Mouse (Mus musculus) thymus, adult 2 months (tissue): Measurements from ENCODE around the gene Gm10840. TPM values are rescaled to one million over a fixed set of nuclear protein-coding genes. Genes with fewer than 3 reads are reported as not detected.

Source experiments
- DNase-seq: peaks from one replicate; pipeline ENCODE4 v3.0.0; 2021
- H3K27ac ChIP-seq: fragments of 200-500 bp; 2 replicates; pipeline ENCODE4 v1.5.1; 2012; ENCODE audit warnings: low read length, control low read depth; ENCODE audit not compliant: control insufficient read depth, insufficient read depth
- H3K27me3 ChIP-seq: fragments of 200-500 bp; 2 replicates; pipeline ENCODE4 v1.6.1; 2012; ENCODE audit warnings: mild to moderate bottlenecking, low read length, moderate library complexity, mixed read lengths; ENCODE audit not compliant: control insufficient read depth, insufficient read depth
- H3K36me3 ChIP-seq: fragments of 200-500 bp; 2 replicates; pipeline ENCODE4 v1.6.1; 2012; ENCODE audit warnings: mild to moderate bottlenecking, low read length, moderate library complexity; ENCODE audit not compliant: control insufficient read depth, insufficient read depth
- H3K4me1 ChIP-seq: fragments of 200-500 bp; replicated peaks from 2 replicates; pipeline ENCODE4 v1.6.1; 2012; ENCODE audit warnings: low read length; ENCODE audit not compliant: control insufficient read depth, insufficient read depth
- H3K4me3 ChIP-seq: fragments of 200-500 bp; 2 replicates; pipeline ENCODE4 v1.5.1; 2012; ENCODE audit warnings: mild to moderate bottlenecking, low read length, control low read depth, moderate library complexity; ENCODE audit not compliant: control insufficient read depth, insufficient read depth
- CTCF ChIP-seq: fragments of 200-500 bp; IDR thresholded peaks from 2 replicates; pipeline ENCODE4 v1.5.1; 2012; ENCODE audit warnings: mild to moderate bottlenecking, control low read depth, low read length, moderate library complexity, borderline replicate concordance; ENCODE audit not compliant: control insufficient read depth, poor library complexity, insufficient read depth; ENCODE audit errors: extremely low read depth
- POLR2A ChIP-seq: fragments of 200-500 bp; IDR thresholded peaks from 2 replicates; pipeline ENCODE4 v1.6.1; 2012; ENCODE audit warnings: mild to moderate bottlenecking, low read length, control low read depth, moderate library complexity; ENCODE audit not compliant: control insufficient read depth, poor library complexity, insufficient read depth; ENCODE audit errors: extremely low read depth
- WGBS: fragments of 180-500 bp; shearing (Covaris S2); methylation state at CpG from one replicate; pipeline ENCODE4 v1.1.7; 2018; 5-methylcytosine and 5-hydroxymethylcytosine counted together
- polyA plus RNA-seq: library from polyadenylated mRNA; depleted of rRNA; stranded (reverse); fragments of >200 nt; gene quantifications from 2 replicates; pipeline ENCODE4 v1.2.3, GENCODE M21; 2012

The Gm10840 gene
- polyA plus RNA-seq, 1 experiment, result not detected

DNA sequence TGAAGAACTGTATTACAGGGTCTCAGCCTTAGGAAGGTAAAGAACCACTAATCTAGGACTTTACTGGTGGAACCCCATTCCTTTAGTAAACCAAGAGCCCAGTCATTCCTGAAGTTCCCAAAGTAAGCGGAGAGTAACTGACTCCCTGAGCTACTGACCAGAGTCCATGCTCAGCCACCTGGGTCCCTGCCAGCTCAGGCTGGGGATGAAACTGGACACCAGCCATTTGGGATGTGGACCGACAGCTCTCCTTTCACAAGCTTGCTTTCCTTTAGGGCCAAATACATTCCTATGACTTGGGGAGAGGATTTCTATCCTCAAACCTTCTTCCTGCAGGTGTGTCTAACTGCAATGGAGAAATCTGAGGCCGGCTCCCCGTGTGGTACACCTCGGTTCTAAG, 13.7 kb downstream of the Gm10840 start:
- no peaks in the 10 kb centered on the region for H3K27me3 ChIP-seq
- 93% methylated on average over 5 of the region's 5 CpGs for WGBS
- H3K36me3 ChIP-seq, result no peaks in the 10 kb centered on the region
- peaks cover 3% of the 10 kb centered on the region for H3K4me1 ChIP-seq
- no peak overlapping the region for H3K4me3 ChIP-seq
- no peak for TF ChIP-seq POLR2A
- no peak for TF ChIP-seq CTCF
- no peak for DNase-seq
- no peak overlapping the region for H3K27ac ChIP-seq

DNA sequence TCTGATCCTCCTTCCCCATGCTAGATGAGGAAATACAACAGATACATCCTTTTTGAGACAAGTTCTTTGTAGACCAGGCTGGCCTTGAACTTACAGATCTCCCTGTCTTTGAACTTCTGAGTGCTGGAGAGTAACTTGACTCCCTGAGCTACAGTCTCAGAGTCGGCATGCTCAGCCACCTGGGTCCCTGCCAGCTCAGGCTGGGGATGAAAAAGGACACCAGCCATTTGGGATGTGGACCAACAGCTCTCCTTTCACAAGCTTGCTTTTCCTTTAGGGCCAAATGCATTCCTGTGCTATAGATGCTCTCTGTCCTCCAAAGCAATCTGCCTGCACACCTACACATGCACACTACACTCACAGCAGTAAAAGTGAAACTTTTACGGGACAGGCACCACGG, 14.4 kb downstream of the Gm10840 start:
- Histone ChIP-seq H3K27ac (no peak overlapping the region), H3K4me3 (no peak overlapping the region), H3K4me1 (peaks cover 3% of the 10 kb centered on the region), H3K27me3 (no peaks in the 10 kb centered on the region), H3K36me3 (no peaks in the 10 kb centered on the region)
- TF ChIP-seq CTCF (no peak), POLR2A (no peak)
- WGBS, result 85% methylated on average over 3 of the region's 3 CpGs
- no peak for DNase-seq

- Histone ChIP-seq H3K27me3 (no peaks in the 10 kb centered on the region), H3K27ac (no peak overlapping the region), H3K4me1 (no peaks in the 10 kb centered on the region), H3K36me3 (no peaks in the 10 kb centered on the region), H3K4me3 (no peak overlapping the region)
- 95% methylated on average over 5 of the region's 5 CpGs for WGBS
- no peak for DNase-seq
- TF ChIP-seq POLR2A, result no peak
- no peak for TF ChIP-seq CTCF
Observed at GRCm38 (mm10) chr11:106176372-106176771, 15.7 kb downstream of the Gm10840 start.

GRCm38 (mm10) chr11:106178036-106178782, 17.6 kb downstream of the Gm10840 start:
- Histone ChIP-seq H3K27ac (no peak overlapping the region), H3K36me3 (no peaks in the 10 kb centered on the region), H3K27me3 (no peaks in the 10 kb centered on the region), H3K4me1 (no peaks in the 10 kb centered on the region), H3K4me3 (no peak overlapping the region)
- WGBS, result 80% methylated on average over 5 of the region's 5 CpGs
- TF ChIP-seq CTCF, result no peak
- no peak for TF ChIP-seq POLR2A
- DNase-seq, result no peak

- no peak for DNase-seq
- H3K4me1 ChIP-seq, result no peaks in the 10 kb centered on the region
- no peak overlapping the region for H3K27ac ChIP-seq
- no peaks in the 10 kb centered on the region for H3K27me3 ChIP-seq
- TF ChIP-seq POLR2A (no peak), CTCF (no peak)
- no peaks in the 10 kb centered on the region for H3K36me3 ChIP-seq
- no peak overlapping the region for H3K4me3 ChIP-seq
- WGBS, result 88% methylated on average over 7 of the region's 7 CpGs
Observed at GRCm38 (mm10) chr11:106179711-106180448, 19.2 kb downstream of the Gm10840 start.

DNA sequence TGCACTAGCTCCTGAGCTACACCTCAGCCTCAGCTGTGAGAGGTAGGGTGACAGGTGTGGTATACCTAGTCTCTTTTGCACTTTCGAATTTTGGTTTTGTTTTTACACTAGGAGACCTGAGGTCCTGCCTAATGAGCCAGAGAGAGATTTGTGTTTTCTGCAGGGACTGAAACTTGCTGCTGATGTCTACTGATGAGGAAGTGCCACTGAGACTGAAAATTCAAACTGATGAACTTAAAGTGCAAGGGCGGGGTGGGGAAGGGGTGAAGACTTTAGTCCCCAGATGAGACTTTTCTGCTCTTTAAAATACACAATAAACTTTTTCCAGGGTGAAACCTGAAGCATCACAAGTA, 19.8 kb downstream of the Gm10840 start:
- DNase-seq, result no peak
- Histone ChIP-seq H3K27me3 (no peaks in the 10 kb centered on the region), H3K27ac (no peak overlapping the region), H3K4me1 (no peaks in the 10 kb centered on the region), H3K36me3 (no peaks in the 10 kb centered on the region), H3K4me3 (no peak overlapping the region)
- WGBS, result 91% methylated on average over 2 of the region's 2 CpGs
- TF ChIP-seq CTCF (no peak), POLR2A (no peak)
